Mouse (Mus musculus) layer of hippocampus, adult 8-10 months (tissue): Measurements from ENCODE around the gene Nhlrc2. TPM values are rescaled to one million over a fixed set of nuclear protein-coding genes. Genes with fewer than 3 reads are reported as not detected.
"Not testable (repeated sequence)": the region's sequence is repeated elsewhere in the genome, so short reads cannot be mapped to it uniquely, and the experiment has no call there.

Experiments used
- DNase-seq, 2 experiments: peaks; one replicate each; pipeline ENCODE4 v3.0.0; 2022; ENCODE audit warnings: low spot score in 2 of 2
- total RNA-seq, 4 experiments: library from RNA; stranded (reverse); gene quantifications; 2 replicates each; pipeline ENCODE4 v1.2.4; 2022

Nhlrc2 gene
- total RNA-seq = 10 to 100 TPM; 13.8 to 16.1 (median 14.3) TPM

DNA sequence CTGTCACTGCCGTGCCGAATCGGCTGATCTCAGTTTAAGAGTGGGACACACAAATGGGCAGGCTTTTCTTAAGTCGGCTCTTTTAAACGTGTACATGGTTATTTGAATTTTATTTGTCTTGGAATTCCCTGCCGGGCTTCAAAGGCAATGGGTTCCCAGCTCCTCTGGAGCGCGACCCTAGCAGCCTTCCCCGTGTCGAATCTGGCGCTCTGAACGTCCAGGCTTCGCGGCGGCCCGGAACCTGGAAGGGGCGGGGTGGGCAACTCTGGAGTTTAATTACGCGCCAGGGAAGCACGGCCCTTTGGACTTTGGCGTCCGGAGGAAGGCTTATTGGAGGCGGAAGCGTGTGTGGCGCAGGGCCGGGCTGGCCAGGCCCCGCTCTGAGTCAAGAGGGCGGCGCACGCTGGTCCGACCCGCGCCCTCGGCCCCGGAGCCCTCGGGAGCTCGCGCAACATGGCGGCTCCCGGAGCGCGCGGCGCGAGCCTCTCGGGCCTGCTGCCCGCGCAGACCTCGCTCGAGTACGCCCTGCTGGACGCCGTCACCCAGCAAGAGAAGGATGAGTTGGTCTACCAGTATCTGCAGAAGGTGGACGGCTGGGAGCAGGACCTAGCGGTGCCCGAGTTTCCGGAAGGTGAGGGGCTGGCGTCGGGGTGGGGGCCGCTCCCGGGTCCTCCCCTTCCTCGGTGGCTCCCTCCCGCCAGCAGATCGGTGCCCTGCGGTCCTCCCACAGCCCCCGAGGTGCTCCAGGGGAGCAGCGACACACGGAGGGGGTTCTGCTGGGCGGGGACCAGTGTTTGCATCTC, at the start of gene Nhlrc2:
Gene Nhlrc2 (plus strand): TSS at position 32 of the 803 bp plus-strand sequence.
- peak in 1 of 2 experiments; percentile 71 for DNase-seq

DNA sequence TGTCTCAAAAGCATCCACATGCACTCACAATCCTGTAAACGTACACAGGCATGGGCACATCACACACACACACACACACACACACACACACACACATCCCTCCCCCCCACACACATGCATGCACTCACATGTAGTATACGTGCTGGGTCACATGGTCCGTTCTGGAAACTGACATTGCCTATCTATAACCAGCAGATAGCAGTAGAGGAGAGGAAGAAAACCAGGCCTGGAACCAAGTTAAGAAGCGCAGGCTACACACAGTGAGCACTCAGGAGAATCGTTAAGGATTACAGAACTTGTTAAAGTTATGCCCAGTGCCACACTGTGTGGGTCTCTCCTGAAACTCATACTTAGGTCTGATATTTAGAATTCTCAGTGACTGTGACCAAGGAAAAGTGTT, 45.0 kb upstream of the Nhlrc2 start:
- not testable (repeated sequence) for DNase-seq

DNA sequence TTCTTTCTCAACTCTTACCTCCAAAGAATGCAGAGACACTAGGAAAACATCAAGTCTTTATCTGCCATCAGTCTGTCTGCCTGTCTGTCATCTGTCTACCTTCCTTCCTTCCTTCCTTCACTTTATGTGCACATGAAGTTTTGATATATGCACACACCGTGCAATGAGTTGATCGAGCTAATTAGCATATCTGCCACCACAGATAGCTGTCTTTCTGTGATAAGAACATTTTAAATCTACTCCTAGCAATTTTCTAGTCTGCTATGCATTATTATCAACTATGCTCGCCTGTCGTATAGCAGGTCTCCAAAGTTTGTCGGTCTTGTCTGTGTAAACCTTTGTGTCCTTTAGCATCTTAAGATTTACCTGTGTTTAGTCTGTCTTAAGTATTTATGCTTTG, 44.5 kb upstream of the Nhlrc2 start:
- DNase-seq = not testable (repeated sequence)

GRCm38 (mm10) chr19:56511207-56511606, 36.9 kb upstream of the Nhlrc2 start:
- not testable (repeated sequence) for DNase-seq

GRCm38 (mm10) chr19:56513527-56513926, 34.5 kb upstream of the Nhlrc2 start:
- DNase-seq = not testable (repeated sequence)

- DNase-seq = not testable (repeated sequence)
Observed at GRCm38 (mm10) chr19:56519408-56519807, 28.7 kb upstream of the Nhlrc2 start.

DNA sequence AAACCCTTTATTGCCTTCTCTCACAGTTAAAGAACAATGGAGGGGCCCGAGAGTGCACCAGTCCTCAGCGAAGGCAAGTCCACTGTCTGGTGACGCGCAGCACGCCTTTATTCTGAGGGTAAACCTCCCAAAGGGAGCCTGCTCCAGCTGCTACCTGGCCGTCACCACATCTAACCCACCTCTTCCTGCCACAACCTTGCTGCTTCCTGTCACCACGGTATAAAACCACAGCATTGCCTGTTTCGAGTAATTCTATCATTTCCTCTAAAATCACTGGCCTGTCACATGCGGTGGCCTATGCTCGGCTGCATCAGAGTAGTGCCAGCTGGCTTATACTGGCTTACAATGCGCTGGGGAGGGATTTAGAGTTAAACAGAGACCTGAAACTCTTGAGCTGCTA, 17.5 kb upstream of the Nhlrc2 start:
- not testable (repeated sequence) for DNase-seq

DNA sequence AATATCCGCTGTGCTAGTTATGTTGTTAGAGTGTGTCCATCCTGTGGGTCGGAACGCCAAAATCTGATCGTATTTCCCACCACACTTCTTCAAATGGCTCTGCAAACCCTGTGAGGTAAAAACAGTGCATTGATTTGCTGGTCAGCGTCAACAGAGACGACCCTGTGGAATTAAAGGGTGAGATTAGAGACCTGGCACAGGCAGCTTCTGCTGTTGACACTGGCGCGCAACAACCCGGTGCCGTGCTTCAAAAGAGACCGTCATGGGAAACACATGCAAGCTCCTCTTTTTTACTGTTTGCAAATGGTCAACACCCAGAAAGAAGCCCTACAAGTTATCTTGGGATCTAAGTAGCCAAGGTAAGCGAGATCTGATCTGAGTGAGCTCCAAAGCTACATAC, 16.8 kb upstream of the Nhlrc2 start:
- DNase-seq = no peak

GRCm38 (mm10) chr19:56533291-56534071, 14.6 kb upstream of the Nhlrc2 start:
- no peak for DNase-seq

GRCm38 (mm10) chr19:56534337-56534736, 13.7 kb upstream of the Nhlrc2 start:
- no peak for DNase-seq

GRCm38 (mm10) chr19:56535064-56535463, 13.0 kb upstream of the Nhlrc2 start:
- no peak for DNase-seq

DNA sequence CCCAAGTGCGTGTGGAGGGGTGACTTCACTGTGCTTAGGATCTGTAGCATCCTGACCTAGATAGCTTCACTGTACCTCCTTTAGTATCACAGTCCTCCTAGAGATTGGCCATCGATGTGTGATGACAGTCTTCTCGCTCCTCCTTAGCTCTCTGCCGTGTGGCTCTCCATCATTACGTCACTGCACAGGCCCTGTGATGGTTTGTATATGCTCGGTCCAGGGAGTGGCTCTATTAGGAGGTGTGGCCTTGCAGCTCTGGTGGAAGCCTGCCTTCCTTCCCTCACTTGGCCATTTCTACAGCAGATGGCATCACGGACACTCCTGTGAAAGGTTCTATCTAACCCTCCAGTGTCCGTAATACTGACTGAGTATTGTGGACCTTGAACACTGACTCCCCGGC, 12.3 kb upstream of the Nhlrc2 start:
- no peak for DNase-seq

- DNase-seq = no peak
Observed at GRCm38 (mm10) chr19:56543320-56543719, 4.7 kb upstream of the Nhlrc2 start.

DNA sequence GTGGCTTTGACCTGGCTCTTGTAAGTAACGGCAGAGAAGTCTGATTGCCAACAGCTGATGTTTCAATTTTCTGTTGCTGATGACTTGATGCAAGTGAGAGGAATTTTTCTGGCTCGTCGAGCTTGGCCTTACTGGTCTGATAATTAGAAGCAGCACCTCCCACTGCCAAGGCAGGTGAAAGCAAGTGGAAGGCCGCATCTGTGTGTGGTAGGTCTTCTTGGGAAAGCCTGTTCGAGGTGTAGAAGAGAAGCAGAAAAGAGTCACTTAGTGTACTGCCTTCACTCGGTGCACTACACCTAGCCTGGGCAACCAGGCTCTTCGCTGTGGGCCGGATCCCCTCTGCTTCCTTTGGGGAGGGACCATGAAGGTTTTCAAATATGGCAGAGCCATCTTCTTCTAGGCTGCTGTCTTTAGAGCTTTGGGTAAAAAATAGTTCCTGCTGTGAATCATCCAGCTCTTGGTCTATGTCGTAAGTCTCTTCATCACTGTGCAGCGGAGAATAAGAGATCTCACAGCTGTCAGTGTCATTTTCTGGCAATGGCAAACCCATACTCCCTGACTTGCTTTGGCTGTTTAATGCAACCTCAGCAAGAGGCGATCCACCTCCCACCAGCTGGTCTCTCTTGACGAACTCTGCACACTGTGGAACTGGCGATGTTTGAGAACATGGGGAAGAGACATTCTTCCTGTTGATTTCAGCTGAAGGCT, 3.2 kb upstream of the Nhlrc2 start:
- no peak for DNase-seq

DNA sequence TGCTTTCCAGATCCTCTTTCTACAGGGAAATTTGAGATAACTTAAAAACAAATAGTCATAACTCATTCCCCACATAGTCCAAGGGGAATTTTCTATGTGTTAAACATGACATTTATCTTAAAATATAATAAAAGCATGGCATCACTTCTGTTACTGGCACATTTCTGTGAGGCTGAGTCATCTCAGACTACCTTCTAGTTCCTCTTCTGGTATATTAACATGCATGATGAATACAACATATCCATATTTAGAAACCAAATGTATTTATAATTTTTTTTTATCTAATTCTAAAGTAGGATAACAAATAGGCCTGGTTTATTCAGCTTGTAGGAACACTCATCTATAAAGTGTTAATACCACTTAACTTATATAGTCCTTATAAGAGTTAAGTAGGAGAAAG, 2.0 kb upstream of the Nhlrc2 start:
- no peak for DNase-seq

GRCm38 (mm10) chr19:56547456-56548229, 418 bp upstream of the Nhlrc2 start, which contains the start of gene Dclre1a:
TSS of gene Dclre1a (minus strand) at chr19:56548222.
- DNase-seq = peak in 1 of 2 experiments; percentile 64

DNA sequence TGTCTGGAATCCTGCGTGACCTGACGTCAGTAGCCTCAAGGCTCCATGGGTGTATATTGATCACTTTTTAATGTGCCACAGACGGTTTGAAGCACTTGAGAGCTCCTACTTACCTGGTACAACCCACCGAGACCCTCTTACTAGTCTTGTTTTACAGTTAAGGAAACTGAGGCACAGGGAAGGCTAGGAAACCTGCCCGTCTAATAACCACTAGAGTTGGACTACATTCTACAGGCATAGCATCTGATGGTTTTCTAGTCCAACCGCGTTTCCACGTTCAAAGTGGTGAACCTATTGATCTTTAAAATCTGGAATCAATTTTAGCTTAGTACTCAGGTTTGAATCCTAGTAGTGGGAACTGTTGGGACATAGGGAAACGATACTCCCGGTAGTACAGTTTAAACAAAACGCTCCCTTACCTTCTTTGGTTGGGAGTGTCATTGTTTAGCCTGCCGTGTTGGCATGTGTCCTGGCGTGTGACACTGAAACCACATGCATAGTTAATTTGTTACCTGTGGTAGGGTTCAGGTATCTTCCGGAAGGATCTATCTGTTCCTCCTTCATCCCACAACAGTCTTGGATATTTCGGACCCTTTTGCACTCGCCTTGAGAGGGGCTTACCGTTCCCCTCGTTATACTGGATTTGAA, 1.1 kb downstream of the Nhlrc2 start:
- no peak for DNase-seq

- no peak for DNase-seq
Observed at GRCm38 (mm10) chr19:56553177-56553576, 5.1 kb downstream of the Nhlrc2 start.

- no peak for DNase-seq
Observed at GRCm38 (mm10) chr19:56555972-56556371, 7.9 kb downstream of the Nhlrc2 start.

DNA sequence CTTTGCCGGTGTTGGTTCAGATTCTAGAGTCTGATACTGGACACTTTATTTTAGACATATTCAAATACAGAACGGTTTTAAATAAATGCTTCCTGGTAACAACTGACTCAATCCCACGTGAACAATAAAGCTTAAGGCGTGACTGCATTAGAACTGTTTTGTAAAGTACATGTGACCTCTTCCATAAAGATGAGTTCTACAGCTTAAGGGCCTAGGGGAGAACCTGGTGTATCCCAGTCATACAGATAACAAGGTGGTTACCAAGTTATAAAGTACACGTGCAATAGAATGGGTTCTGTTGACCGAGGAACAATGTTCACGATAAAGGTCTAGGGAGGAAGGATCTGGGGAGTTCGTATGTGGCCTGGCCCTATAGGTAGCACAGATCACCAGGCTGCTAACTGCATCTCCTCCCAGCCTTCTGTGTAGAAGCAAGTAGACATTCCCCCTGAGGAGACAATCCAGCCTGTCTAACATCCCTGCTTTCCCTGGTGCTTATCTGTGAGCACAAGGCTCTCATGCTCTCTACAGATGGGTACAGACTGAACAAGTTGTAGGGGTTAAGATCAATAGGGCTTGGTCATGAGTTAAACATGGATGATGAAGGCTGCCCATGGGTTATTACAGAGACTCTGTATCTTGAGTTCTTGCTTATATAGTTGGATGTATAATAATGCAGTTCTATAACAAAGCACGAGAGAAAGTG, 14.5 kb downstream of the Nhlrc2 start:
- no peak for DNase-seq
